Mouse (Mus musculus): Measurements from ENCODE around the gene Ddr2. TPM values are rescaled to one million over a fixed set of nuclear protein-coding genes. Genes with fewer than 3 reads are reported as not detected.

The Ddr2 gene
- 10 to 100 TPM; 23.7 to 28.7 TPM for total RNA-seq (2021)
- long read RNA-seq, experiment 1, full-length matches to known transcripts: 2 of 10 reads
- long read RNA-seq, experiment 1, partial matches to known transcripts: 3 of 10 reads
- long read RNA-seq, experiment 1, other reads (novel, unspliced or antisense): 5 of 10 reads
- long read RNA-seq, experiment 2, partial matches to known transcripts: 0 of 1 reads
- long read RNA-seq, experiment 2, other reads (novel, unspliced or antisense): 1 of 1 reads

- peak; percentile 49 for DNase-seq
These were observed at the start of gene Ddr2 for GRCm38 (mm10) chr1:170110516-170111332. Ddr2 (minus strand) TSS chr1:170110762.

GRCm38 (mm10) chr1:170159707-170160106 lies 49.1 kb upstream of the Ddr2 start:
- no peak for DNase-seq

- DNase-seq: no peak
These were observed 45.2 kb upstream of the Ddr2 start for GRCm38 (mm10) chr1:170155761-170156160.

- no peak for DNase-seq
These were observed 44.7 kb upstream of the Ddr2 start for GRCm38 (mm10) chr1:170155298-170155697.

GRCm38 (mm10) chr1:170153986-170154385 lies 43.4 kb upstream of the Ddr2 start:
- no peak for DNase-seq

GRCm38 (mm10) chr1:170152552-170152951 lies 42.0 kb upstream of the Ddr2 start:
- DNase-seq: no peak

- DNase-seq: no peak
These were observed 40.3 kb upstream of the Ddr2 start for GRCm38 (mm10) chr1:170150870-170151269.

- no peak for DNase-seq
These were observed 39.2 kb upstream of the Ddr2 start for GRCm38 (mm10) chr1:170149756-170150155.

- no peak for DNase-seq
These were observed 38.0 kb upstream of the Ddr2 start for GRCm38 (mm10) chr1:170148536-170148935.

- DNase-seq: peak; percentile 16
These were observed 37.3 kb upstream of the Ddr2 start for GRCm38 (mm10) chr1:170147651-170148448.

GRCm38 (mm10) chr1:170145606-170146005 lies 35.0 kb upstream of the Ddr2 start:
- DNase-seq: no peak

GRCm38 (mm10) chr1:170142256-170142871 lies 31.8 kb upstream of the Ddr2 start:
- DNase-seq: no peak

GRCm38 (mm10) chr1:170141626-170142025 lies 31.1 kb upstream of the Ddr2 start:
- DNase-seq: no peak

- DNase-seq: peak; percentile 79
These were observed 25.9 kb upstream of the Ddr2 start for GRCm38 (mm10) chr1:170136351-170137009.

- DNase-seq: no peak
These were observed 23.7 kb upstream of the Ddr2 start for GRCm38 (mm10) chr1:170134264-170134663.

- no peak for DNase-seq
These were observed 20.4 kb upstream of the Ddr2 start for GRCm38 (mm10) chr1:170130962-170131361.

- no peak for DNase-seq
These were observed 14.1 kb upstream of the Ddr2 start for GRCm38 (mm10) chr1:170124644-170125043.

GRCm38 (mm10) chr1:170113616-170114015 lies 3.1 kb upstream of the Ddr2 start:
- DNase-seq: no peak

- DNase-seq: no peak
These were observed 1.7 kb upstream of the Ddr2 start for GRCm38 (mm10) chr1:170112261-170112660.

- no peak for DNase-seq
These were observed 1.2 kb upstream of the Ddr2 start for GRCm38 (mm10) chr1:170111651-170112226.

GRCm38 (mm10) chr1:170109776-170110515 lies 616 bp downstream of the Ddr2 start:
- DNase-seq: peak; percentile 3
